ENCODE assay signal across 10 mouse cellular contexts in the genomic region with DNA sequence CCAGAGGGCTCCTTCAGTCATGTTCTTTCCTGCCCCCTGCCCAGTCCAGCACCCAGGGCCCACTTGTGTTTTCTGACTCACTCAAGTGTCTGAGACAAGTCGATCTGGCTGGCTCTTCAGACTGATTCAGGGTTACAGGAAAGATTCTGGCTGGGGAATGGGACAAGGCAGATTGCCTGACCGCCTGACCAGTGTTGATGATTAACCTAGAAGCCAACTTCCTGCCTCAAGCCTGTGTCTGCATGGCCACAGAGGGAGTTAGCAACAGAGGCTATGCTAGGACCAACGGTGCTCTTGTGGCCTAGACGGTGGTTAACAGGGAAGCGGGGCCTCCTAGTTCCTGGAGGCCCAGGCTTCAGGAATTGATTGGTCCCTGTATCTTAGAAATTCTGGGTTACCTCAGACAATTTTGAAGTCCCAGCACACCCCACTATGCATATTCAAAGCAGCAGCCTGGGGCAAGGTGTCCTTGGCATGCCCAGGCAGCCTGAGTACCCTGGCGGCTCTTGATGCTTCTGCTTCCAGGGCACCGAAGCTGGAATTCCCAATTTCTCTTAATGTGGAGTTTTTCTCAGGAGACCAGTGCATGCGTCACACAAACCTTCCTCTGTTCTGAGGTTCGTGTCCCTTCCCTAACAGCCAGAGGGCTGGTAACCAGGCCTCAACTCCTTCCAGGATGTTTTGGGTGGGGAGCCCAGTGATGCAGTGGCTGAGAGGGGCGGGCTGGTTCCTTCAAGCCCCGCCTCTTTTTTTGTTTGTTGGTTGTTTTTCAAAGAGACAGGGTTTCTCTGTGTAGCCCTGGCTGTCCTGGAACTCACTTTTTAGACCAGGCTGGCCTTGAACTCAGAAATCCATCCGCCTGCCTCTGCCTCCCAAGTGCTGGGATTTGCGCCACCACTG. TPM values are rescaled to one million over a fixed set of nuclear protein-coding genes. Genes with fewer than 3 reads are reported as not detected.
A peak's percentile ranks its signal among the peaks of the same experiment; 100 is the strongest.
DNase-seq lines count a peak whose midpoint lies in the region; ATAC-seq and TF ChIP-seq lines count a peak whose summit lies in the region.
"Had no signal": no experiment of that assay in that cellular context is flagged by ENCODE, and none has a peak within 500 bp of the region (broad histone marks: within the 10 kb centered on the region; RNA-seq: fewer than 3 reads in every experiment).

No protein-coding gene starts in this region.

- H3K27me3 ChIP-seq in kidney, adult 2 months (replicated peaks; ENCODE audit: control insufficient read depth, insufficient read depth, low read length), result no peaks in the 10 kb centered on the region
- 0 out of 2 replicates have a peak, but pooled peaks cover 2% of the 10 kb centered on the region for H3K27me3 ChIP-seq in liver, embryonic 13.5 days

- peak; percentile 59 for ATAC-seq in liver, embryonic 13.5 days (ENCODE audit: low read depth)

- H3K9ac ChIP-seq in liver, embryonic 13.5 days, result peak overlapping the region; percentile 8; the same call in 1 of the 2 replicates

- DNase-seq in lung, adult 2 months, result no peak
- DNase-seq in lung, postnatal 14 days, result no peak
- peak; percentile 94 for DNase-seq in kidney, adult 2 months
- no peak for DNase-seq in liver, embryonic 13.5 days
- DNase-seq in yolk sac, embryonic 10.5 days (ENCODE audit: low spot score), result peak; percentile 84
- no peak for DNase-seq in right cerebral cortex, postnatal 4 days
- DNase-seq in left cerebral cortex, postnatal 14 days (ENCODE audit: low spot score in 2 of 2), result no peak
- DNase-seq in cerebellum, adult 8-10 months, result no peak

- no peaks in the 10 kb centered on the region for H3K9me3 ChIP-seq in liver, embryonic 13.5 days (replicated peaks)
- H3K9me3 ChIP-seq: G1E had no signal

- peak; percentile 30; the same call in 1 of the 2 replicates for TF ChIP-seq POLR2A in lung, adult 2 months (IDR thresholded peaks at IDR 0.05; ENCODE audit: borderline replicate concordance, extremely low read depth, low read depth, low read length)
- TF ChIP-seq POLR2A in kidney, adult 2 months (IDR thresholded peaks at IDR 0.05; ENCODE audit: low read depth, low read length), result no peak

- H3K27ac ChIP-seq in kidney, adult 2 months (ENCODE audit: insufficient read depth, low read depth, low read length), result peak overlapping the region; percentile 75
- H3K27ac ChIP-seq in liver, embryonic 13.5 days, result peak overlapping the region; percentile 80

- H3K4me1 ChIP-seq in lung, adult 2 months (ENCODE audit: control insufficient read depth, insufficient read depth, low read length), result no peaks in the 10 kb centered on the region
- H3K4me1 ChIP-seq in kidney, adult 2 months (ENCODE audit: control insufficient read depth, insufficient read depth, low read length), result peaks cover 17% of the 10 kb centered on the region
- peaks cover 35% of the 10 kb centered on the region for H3K4me1 ChIP-seq in liver, embryonic 13.5 days (replicated peaks)

- no peak overlapping the region for H3K4me3 ChIP-seq in lung, adult 2 months (replicated peaks; ENCODE audit: extremely low read depth, low read depth, low read length)
- peak overlapping the region; percentile 10; the same call in 1 of the 2 replicates for H3K4me3 ChIP-seq in kidney, adult 2 months (ENCODE audit: insufficient read depth, low read depth, low read length)
- H3K4me3 ChIP-seq in liver, embryonic 13.5 days (replicated peaks), result no peak overlapping the region; the same call in 1 of the 2 replicates

- peaks cover 4% of the 10 kb centered on the region for H3K36me3 ChIP-seq in kidney, adult 2 months (ENCODE audit: control insufficient read depth, insufficient read depth, low read length)
- H3K36me3 ChIP-seq in liver, embryonic 13.5 days, result peaks cover 54% of the 10 kb centered on the region

- H3K4me2 ChIP-seq in liver, embryonic 13.5 days, result peak overlapping the region; percentile 10; the same call in 1 of the 2 replicates

- 62% methylated on average over 13 of the region's 13 CpGs for WGBS in lung, adult 2 months
- WGBS in kidney, adult 2 months, result 39% methylated on average over 13 of the region's 13 CpGs
- WGBS in liver, embryonic 13.5 days (ENCODE audit: insufficient replicate concordance), result 50% methylated on average over 13 of the region's 13 CpGs

- no peak for TF ChIP-seq CTCF in lung, adult 2 months (IDR thresholded peaks at IDR 0.05; ENCODE audit: insufficient read depth, low read length)
- TF ChIP-seq CTCF in kidney, adult 2 months (conservative IDR thresholded peaks at IDR 0.05; ENCODE audit: insufficient read depth, insufficient read length, low read depth, low read length), result peak; percentile 1; the same call in 1 of the 2 replicates

- intact Hi-C loops in left cerebral cortex, postnatal 14 days (cut with DNase I), result no loop called here

RNA-seq across cellular contexts. Expression of gene Galr3, which starts 10.0 kb away (rescaled TPM):
- polyA plus RNA-seq in lung, adult 2 months (2012; rRNA removed), result 1.3 and 1.8 TPM in 2 replicates
- polyA plus RNA-seq in kidney, adult 2 months (2012; rRNA removed), result 0.64 and 1.2 TPM in 2 replicates
- 0.13 and 0.20 TPM in 2 replicates for polyA plus RNA-seq in liver, embryonic 13.5 days (2015; fragmentation: Nextera tagmentation; extraction: Ambion mirVana)
- under 1 TPM in 1 of 2 experiments, not detected in 1; 0.44 TPM for total RNA-seq in left cerebral cortex, postnatal 14 days (2021)
- total RNA-seq: G1E; heart, postnatal 25 days had no signal
- polyA plus RNA-seq: G1E had no signal

RNA-seq across cellular contexts. Expression of gene Ankrd54, which starts 11.0 kb away (rescaled TPM):
- polyA plus RNA-seq in lung, adult 2 months (2012; rRNA removed), result 60.7 and 67.3 TPM in 2 replicates
- polyA plus RNA-seq in kidney, adult 2 months (2012; rRNA removed), result 38.9 and 52.2 TPM in 2 replicates
- 47.9 and 49.6 TPM in 2 replicates for polyA plus RNA-seq in liver, embryonic 13.5 days (2015; fragmentation: Nextera tagmentation; extraction: Ambion mirVana)
- total RNA-seq in left cerebral cortex, postnatal 14 days (2021), result 10 to 100 TPM; 17.3 to 18.6 TPM

RNA-seq across cellular contexts. Expression of gene Eif3l, which starts 23.3 kb away (rescaled TPM):
- 81.2 and 105 TPM in 2 replicates for polyA plus RNA-seq in lung, adult 2 months (2012; rRNA removed)
- polyA plus RNA-seq in kidney, adult 2 months (2012; rRNA removed), result 172 and 183 TPM in 2 replicates
- polyA plus RNA-seq in liver, embryonic 13.5 days (2015; fragmentation: Nextera tagmentation; extraction: Ambion mirVana), result 171 and 185 TPM in 2 replicates
- 10 to 100 TPM; 80.6 to 81.3 TPM for total RNA-seq in left cerebral cortex, postnatal 14 days (2021)

RNA-seq across cellular contexts. Expression of gene H1f0, which starts 23.5 kb away (rescaled TPM):
- polyA plus RNA-seq in lung, adult 2 months (2012; rRNA removed), result 92.0 and 112 TPM in 2 replicates
- polyA plus RNA-seq in kidney, adult 2 months (2012; rRNA removed), result 123 and 145 TPM in 2 replicates
- polyA plus RNA-seq in liver, embryonic 13.5 days (2015; fragmentation: Nextera tagmentation; extraction: Ambion mirVana), result 85.3 and 101 TPM in 2 replicates
- total RNA-seq in left cerebral cortex, postnatal 14 days (2021), result 10 to 100 TPM; 73.5 to 88.2 TPM

RNA-seq across cellular contexts. Expression of gene Micall1, which starts 57.0 kb away (rescaled TPM):
- 31.9 and 36.1 TPM in 2 replicates for polyA plus RNA-seq in lung, adult 2 months (2012; rRNA removed)
- polyA plus RNA-seq in kidney, adult 2 months (2012; rRNA removed), result 23.3 and 24.5 TPM in 2 replicates
- 1.0 and 1.2 TPM in 2 replicates for polyA plus RNA-seq in liver, embryonic 13.5 days (2015; fragmentation: Nextera tagmentation; extraction: Ambion mirVana)
- total RNA-seq in left cerebral cortex, postnatal 14 days (2021), result 10 to 100 TPM; 22.1 to 27.8 TPM

Comparison
In these comparisons a context has a peak if more than half of its experiments do, and no peak if none do; other contexts are left out.
1. DNase-seq: peak in kidney, adult 2 months (single experiment) and yolk sac, embryonic 10.5 days (single experiment); none in lung, adult 2 months (single experiment), lung, postnatal 14 days (single experiment), liver, embryonic 13.5 days (single experiment), right cerebral cortex, postnatal 4 days (single experiment), left cerebral cortex, postnatal 14 days (0 of 2) and cerebellum, adult 8-10 months (single experiment).